Mouse (Mus musculus) A20 (cell line): ENCODE results near the gene Gm10334.
"Not testable (repeated sequence)": the region's sequence is repeated elsewhere in the genome, so short reads cannot be mapped to it uniquely, and the experiment has no call there.

Experiments used
- DNase-seq: peaks from one replicate; pipeline ENCODE4 v3.0.0-alpha.2; 2011; ENCODE audit warnings: low read depth, low spot score

The Gm10334 gene

GRCm38 (mm10) chr6:41446045-41446444 is at the start of gene Gm10334:
Gene Gm10334, minus strand, starts transcription at chr6:41446145.
- DNase-seq = not testable (repeated sequence)

GRCm38 (mm10) chr6:41458632-41459031 is 12.7 kb upstream of the Gm10334 start, which contains the start of gene Prss1:
Gene Prss1, plus strand, starts transcription at chr6:41458932.
- DNase-seq = not testable (repeated sequence)

GRCm38 (mm10) chr6:41442261-41442660 is 3.7 kb downstream of the Gm10334 start:
- DNase-seq = not testable (repeated sequence)
